Mouse (Mus musculus): ENCODE data around the gene Elmo1. TPM values are rescaled to one million over a fixed set of nuclear protein-coding genes. Genes with fewer than 3 reads are reported as not detected.

Gene Elmo1
- total and polyA plus RNA-seq, 3 experiments: 23.1 to 50.2 (median 32.2) TPM

DNA sequence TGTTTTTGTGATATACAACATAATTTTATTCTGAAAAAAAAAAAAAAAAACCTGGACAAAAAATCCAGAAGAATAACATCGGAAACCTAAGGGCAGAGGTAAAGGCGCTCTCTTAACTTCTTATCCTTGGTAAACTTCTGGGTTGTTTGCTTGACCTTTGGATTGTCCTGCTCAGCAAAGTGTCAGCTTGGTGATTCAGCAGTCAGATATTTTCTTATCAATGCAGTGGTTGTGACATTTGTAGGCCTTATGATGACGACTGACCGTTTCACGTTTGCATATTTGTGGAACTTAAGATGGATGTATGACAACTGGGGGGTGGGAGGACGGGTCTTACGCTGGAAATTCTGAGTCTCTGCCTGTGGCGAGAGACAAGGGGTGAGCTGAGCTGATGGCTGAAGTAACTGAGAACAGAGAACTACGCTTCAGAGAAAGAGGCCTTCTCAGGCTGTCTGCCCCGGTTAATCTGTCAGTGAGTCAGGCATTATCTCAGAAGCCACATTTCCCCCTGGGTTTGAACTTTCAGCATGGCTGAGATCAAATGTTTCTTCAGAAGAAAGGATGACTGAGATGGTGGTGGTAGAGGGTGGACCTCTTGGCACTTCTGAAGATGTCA, 73.1 kb downstream of the Elmo1 start:
- H3K79me2 ChIP-seq (replicated peaks; ENCODE audit: control insufficient read depth, extremely low read depth, insufficient read depth, poor library complexity, severe bottlenecking): peaks cover 4% of the 10 kb centered on the region; the same call in 1 of the 2 replicates
- no peaks in the 10 kb centered on the region for H3K27me3 ChIP-seq (replicated peaks)
- dilution Hi-C loops (cut with MboI; ENCODE audit: extremely low pct_ligation_motif_present, extremely low pct_unique_long_range_greater_than_20kb, low sequenced_read_pairs): no loop called here
- H3K9ac ChIP-seq (ENCODE audit: insufficient read depth, low read depth): no peak overlapping the region
- H3K27ac ChIP-seq (ENCODE audit: insufficient read depth, low read depth): no peak overlapping the region
- no peaks in the 10 kb centered on the region for H3K9me3 ChIP-seq (replicated peaks; ENCODE audit: low read length)
- H3K4me2 ChIP-seq (ENCODE audit: insufficient read depth, low read depth, poor library complexity, severe bottlenecking): no peak overlapping the region
- in situ Hi-C loops (cut with MboI; ENCODE audit: low pct_ligation_motif_present, low pct_unique_long_range_greater_than_20kb, low sequenced_read_pairs): no loop called here
- no peak for TF ChIP-seq RAD21 (IDR thresholded peaks at IDR 0.05; ENCODE audit: low read depth, low read length)
- TF ChIP-seq TCF12 (IDR thresholded peaks at IDR 0.05; ENCODE audit: low read depth, low read length): no peak
- TF ChIP-seq USF1 (IDR thresholded peaks at IDR 0.05; ENCODE audit: low read depth, low read length): no peak
- TF ChIP-seq MAX (IDR thresholded peaks at IDR 0.05; ENCODE audit: low read length): no peak
- no peak for TF ChIP-seq SMC3 (IDR thresholded peaks at IDR 0.05; ENCODE audit: low read depth, low read length)
- no peak for TF ChIP-seq ZMIZ1 (IDR thresholded peaks at IDR 0.05; ENCODE audit: low read depth, low read length)
- no peak overlapping the region for H3K4me3 ChIP-seq (replicated peaks in 1 of 3; ENCODE audit: low read depth in 2 of 3, low read length in 2 of 3, poor library complexity in 1 of 3)
- H3K4me1 ChIP-seq (ENCODE audit: control insufficient read depth in 1 of 2, insufficient read depth in 2 of 2): peaks cover 0 to 22% of the 10 kb centered on the region in 2 experiments; a peak in 2 of 4 replicates
- no peaks in the 10 kb centered on the region for H3K36me3 ChIP-seq (replicated peaks in 1 of 2; ENCODE audit: control insufficient read depth in 1 of 2, insufficient read depth in 1 of 2, low read length in 1 of 2)
- DNase-seq (ENCODE audit: extremely low read depth): no peak

DNA sequence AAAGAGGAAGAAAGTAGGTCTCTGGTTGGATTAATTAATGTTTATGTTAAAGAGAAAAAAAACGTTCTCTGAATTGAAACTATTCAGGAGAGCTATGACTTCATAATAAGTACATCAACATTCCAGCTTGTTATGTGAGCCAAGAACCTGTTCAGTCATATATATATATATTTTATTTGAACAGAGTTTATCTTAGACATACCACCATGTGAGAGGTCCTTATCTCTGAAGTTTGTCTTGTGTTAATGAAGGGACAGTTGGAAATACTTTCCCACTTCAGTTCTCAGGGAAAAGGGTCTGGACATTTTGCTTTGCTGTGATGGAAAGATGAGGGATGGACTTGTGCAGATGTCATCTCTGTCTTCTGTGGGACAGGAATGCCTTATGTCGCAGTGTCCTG, 74.4 kb downstream of the Elmo1 start:
- Histone ChIP-seq H3K4me1 (ENCODE audit: control insufficient read depth in 1 of 2, insufficient read depth in 2 of 2) (peaks cover 0 to 17% of the 10 kb centered on the region in 2 experiments; a peak in 2 of 4 replicates), H3K27me3 (replicated peaks) (no peaks in the 10 kb centered on the region), H3K9ac (ENCODE audit: insufficient read depth, low read depth) (no peak overlapping the region), H3K4me2 (ENCODE audit: insufficient read depth, low read depth, poor library complexity, severe bottlenecking) (no peak overlapping the region), H3K4me3 (replicated peaks in 1 of 3; ENCODE audit: low read depth in 2 of 3, low read length in 2 of 3, poor library complexity in 1 of 3) (no peak overlapping the region), H3K36me3 (replicated peaks in 1 of 2; ENCODE audit: control insufficient read depth in 1 of 2, insufficient read depth in 1 of 2, low read length in 1 of 2) (peaks cover 0 to 2% of the 10 kb centered on the region in 2 experiments), H3K27ac (ENCODE audit: insufficient read depth, low read depth) (no peak overlapping the region), H3K79me2 (replicated peaks; ENCODE audit: control insufficient read depth, extremely low read depth, insufficient read depth, poor library complexity, severe bottlenecking) (peaks cover 4% of the 10 kb centered on the region; the same call in 1 of the 2 replicates), H3K9me3 (replicated peaks; ENCODE audit: low read length) (no peaks in the 10 kb centered on the region)
- TF ChIP-seq NRF1 (IDR thresholded peaks at IDR 0.05; ENCODE audit: low read depth, low read length) (no peak), ETS1 (conservative IDR thresholded peaks at IDR 0.05; ENCODE audit: low read depth, low read length) (no peak), RCOR1 (conservative IDR thresholded peaks at IDR 0.05; ENCODE audit: low read depth, low read length) (no peak), ZNF384 (IDR thresholded peaks at IDR 0.05; ENCODE audit: low read depth, low read length) (no peak), HCFC1 (IDR thresholded peaks at IDR 0.05; ENCODE audit: low read depth, low read length) (no peak), KAT2A (IDR thresholded peaks at IDR 0.05; ENCODE audit: insufficient replicate concordance, low read length) (no peak), ZKSCAN1 (IDR thresholded peaks at IDR 0.05; ENCODE audit: borderline replicate concordance, low read depth, low read length) (no peak), E2F4 (IDR thresholded peaks at IDR 0.05; ENCODE audit: insufficient replicate concordance, low read depth, low read length) (no peak), PAX5 (IDR thresholded peaks at IDR 0.05; ENCODE audit: low read length) (no peak), TCF12 (IDR thresholded peaks at IDR 0.05; ENCODE audit: low read depth, low read length) (no peak), CHD1 (IDR thresholded peaks at IDR 0.05; ENCODE audit: low read depth, low read length) (no peak), CHD2 (IDR thresholded peaks at IDR 0.05; ENCODE audit: low read length) (no peak), MAFK (IDR thresholded peaks at IDR 0.05; ENCODE audit: insufficient replicate concordance, low read length) (no peak), JUN (IDR thresholded peaks at IDR 0.05; ENCODE audit: insufficient read depth, low read depth, low read length) (no peak), EP300 (IDR thresholded peaks at IDR 0.05; ENCODE audit: low read length) (no peak), POLR2AphosphoS2 (IDR thresholded peaks at IDR 0.05; ENCODE audit: low read depth, low read length) (no peak)
- no peak for DNase-seq (ENCODE audit: extremely low read depth)
- in situ Hi-C loops (cut with MboI; ENCODE audit: low pct_ligation_motif_present, low pct_unique_long_range_greater_than_20kb, low sequenced_read_pairs): no loop called here
- dilution Hi-C loops (cut with MboI; ENCODE audit: extremely low pct_ligation_motif_present, extremely low pct_unique_long_range_greater_than_20kb, low sequenced_read_pairs): no loop called here
